Mouse (Mus musculus) fat pad, adult 2 months (tissue): ENCODE measurements around the gene Cox6a1.
"Not testable (repeated sequence)": the region's sequence is repeated elsewhere in the genome, so short reads cannot be mapped to it uniquely, and the experiment has no call there.

Experiments
- DNase-seq: peaks from one replicate; pipeline ENCODE4 v3.0.0-alpha.2; 2011; ENCODE audit warnings: low read depth, low spot score; ENCODE audit errors: extremely low read depth

Gene Cox6a1

GRCm38 (mm10) chr5:115348546-115349224 is at the start of gene Cox6a1:
Gene Cox6a1 (minus strand): TSS chr5:115348981.
- peak; percentile 40 for DNase-seq

GRCm38 (mm10) chr5:115397839-115398780 is 49.3 kb upstream of the Cox6a1 start:
- DNase-seq, result no peak

GRCm38 (mm10) chr5:115396654-115397053 is 47.9 kb upstream of the Cox6a1 start:
- no peak for DNase-seq

GRCm38 (mm10) chr5:115394836-115395235 is 46.1 kb upstream of the Cox6a1 start:
- DNase-seq, result no peak

GRCm38 (mm10) chr5:115394223-115394622 is 45.4 kb upstream of the Cox6a1 start:
- no peak for DNase-seq

GRCm38 (mm10) chr5:115392969-115393368 is 44.2 kb upstream of the Cox6a1 start:
- no peak for DNase-seq

- DNase-seq, result no peak
Measured at GRCm38 (mm10) chr5:115391935-115392334, 43.2 kb upstream of the Cox6a1 start.

GRCm38 (mm10) chr5:115378882-115379281 is 30.1 kb upstream of the Cox6a1 start:
- DNase-seq, result not testable (repeated sequence)

GRCm38 (mm10) chr5:115375436-115375835 is 26.7 kb upstream of the Cox6a1 start:
- no peak for DNase-seq

- no peak for DNase-seq
Measured at GRCm38 (mm10) chr5:115374204-115374820, 25.5 kb upstream of the Cox6a1 start.

- no peak for DNase-seq
Measured at GRCm38 (mm10) chr5:115373441-115374203, 24.8 kb upstream of the Cox6a1 start.

GRCm38 (mm10) chr5:115371736-115372135 is 23.0 kb upstream of the Cox6a1 start:
- DNase-seq, result no peak

- no peak for DNase-seq
Measured at GRCm38 (mm10) chr5:115364782-115365181, 16.0 kb upstream of the Cox6a1 start.

GRCm38 (mm10) chr5:115362819-115363714 is 14.3 kb upstream of the Cox6a1 start:
- DNase-seq, result no peak

GRCm38 (mm10) chr5:115362216-115362615 is 13.4 kb upstream of the Cox6a1 start:
- DNase-seq, result no peak

GRCm38 (mm10) chr5:115359851-115360372 is 11.1 kb upstream of the Cox6a1 start:
- no peak for DNase-seq

GRCm38 (mm10) chr5:115359438-115359837 is 10.7 kb upstream of the Cox6a1 start:
- no peak for DNase-seq

- no peak for DNase-seq
Measured at GRCm38 (mm10) chr5:115358872-115359271, 10.1 kb upstream of the Cox6a1 start.

GRCm38 (mm10) chr5:115355070-115355469 is 6.3 kb upstream of the Cox6a1 start:
- no peak for DNase-seq

GRCm38 (mm10) chr5:115351348-115351747 is 2.6 kb upstream of the Cox6a1 start:
- no peak for DNase-seq
